Mouse (Mus musculus) hindbrain, postnatal 0 days (tissue): ENCODE data around the gene Ccdc141. TPM values are rescaled to one million over a fixed set of nuclear protein-coding genes. Genes with fewer than 3 reads are reported as not detected.
A peak's percentile ranks its signal among the peaks of the same experiment; 100 is the strongest.

ENCODE experiments used
- ATAC-seq: fragments of 200-750 bp; cut with Nextera tagmentation; 2 replicates; pipeline ENCODE4 v1.8.0; 2017; ENCODE audit warnings: mild to moderate bottlenecking, moderate TSS enrichment, moderate library complexity
- DNase-seq: peaks from one replicate; pipeline ENCODE4 v3.0.0-alpha.2; 2015; ENCODE audit warnings: low spot score
- H3K27ac ChIP-seq: fragments of 300-500 bp; sonication (generic); 2 replicates; pipeline ENCODE4 v1.5.1; 2014; ENCODE audit warnings: mild to moderate bottlenecking
- H3K27me3 ChIP-seq: fragments of 300-500 bp; sonication (generic); 2 replicates; pipeline ENCODE4 v1.6.1; 2014; ENCODE audit warnings: low read length, mixed read lengths; ENCODE audit not compliant: insufficient read depth
- H3K36me3 ChIP-seq: fragments of 300-500 bp; sonication (generic); 2 replicates; pipeline ENCODE4 v1.6.1; 2014; ENCODE audit warnings: low read length, mixed read lengths; ENCODE audit not compliant: insufficient read depth
- H3K4me1 ChIP-seq: fragments of 300-500 bp; sonication (generic); 2 replicates; pipeline ENCODE4 v1.6.1; 2014; ENCODE audit warnings: antibody characterized with exemption, low read length, mixed read lengths; ENCODE audit not compliant: insufficient read depth
- H3K4me2 ChIP-seq: fragments of 300-500 bp; sonication (generic); 2 replicates; pipeline ENCODE4 v1.6.1; 2014; ENCODE audit warnings: low read depth, mild to moderate bottlenecking, low read length, moderate library complexity, mixed read lengths
- H3K4me3 ChIP-seq: fragments of 300-500 bp; sonication (generic); 2 replicates; pipeline ENCODE4 v1.5.1; 2014; ENCODE audit warnings: low read length
- H3K9ac ChIP-seq: fragments of 300-500 bp; sonication (generic); replicated peaks from 2 replicates; pipeline ENCODE4 v1.6.1; 2014; ENCODE audit warnings: mild to moderate bottlenecking, low read length, moderate library complexity, mixed read lengths
- H3K9me3 ChIP-seq: fragments of 300-500 bp; sonication (generic); 2 replicates; pipeline ENCODE4 v1.6.1; 2016; ENCODE audit warnings: low read length, mixed read lengths
- CTCF ChIP-seq: IDR thresholded peaks from 2 replicates; pipeline ENCODE4 v1.5.1; 2016; ENCODE audit warnings: antibody characterized with exemption, control low read depth, low read depth
- WGBS: fragments of 180-500 bp; shearing (Covaris S2); extraction: QIAGEN DNeasy Blood & Tissue Kit; methylation state at CpG from one replicate; pipeline ENCODE4 v1.1.7; 2014; 5-methylcytosine and 5-hydroxymethylcytosine counted together
- polyA plus RNA-seq: library from polyadenylated mRNA; unstranded; fragments of >200 nt; fragmentation: Nextera tagmentation; extraction: Ambion mirVana; gene quantifications from 2 replicates; pipeline ENCODE4 v1.2.1, GENCODE M21; 2015
- total RNA-seq: library from RNA; depleted of rRNA; stranded (reverse); fragments of >200 nt; gene quantifications from 2 replicates; pipeline ENCODE4 v1.2.3, GENCODE M21; 2014

Ccdc141 gene
- total and polyA plus RNA-seq, 2 experiments from 2014 or later = 10.1 to 20.0 TPM

GRCm38 (mm10) chr2:77003148-77003547, 167.3 kb downstream of the Ccdc141 start:
- no peak for TF ChIP-seq CTCF
- ATAC-seq (no peak), DNase-seq (no peak)
- 45% methylated on average over 2 of the region's 2 CpGs for WGBS
- H3K9me3 ChIP-seq = no peaks in the 10 kb centered on the region
- no peaks in the 10 kb centered on the region for H3K4me1 ChIP-seq
- H3K27me3 ChIP-seq = no peaks in the 10 kb centered on the region
- no peak overlapping the region for H3K27ac ChIP-seq
- H3K36me3 ChIP-seq = no peaks in the 10 kb centered on the region
- H3K4me2 ChIP-seq = no peak overlapping the region
- no peak overlapping the region for H3K9ac ChIP-seq
- H3K4me3 ChIP-seq = no peak overlapping the region

GRCm38 (mm10) chr2:76998351-76998750, 172.1 kb downstream of the Ccdc141 start:
- H3K4me3 ChIP-seq = no peak overlapping the region
- H3K4me2 ChIP-seq = no peak overlapping the region
- no peak for DNase-seq
- H3K9me3 ChIP-seq = no peaks in the 10 kb centered on the region
- no peak for TF ChIP-seq CTCF
- no peaks in the 10 kb centered on the region for H3K36me3 ChIP-seq
- no peaks in the 10 kb centered on the region for H3K4me1 ChIP-seq
- 77% methylated on average over 5 of the region's 5 CpGs for WGBS
- H3K27ac ChIP-seq = no peak overlapping the region
- no peaks in the 10 kb centered on the region for H3K27me3 ChIP-seq
- H3K9ac ChIP-seq = no peak overlapping the region
- no peak for ATAC-seq

GRCm38 (mm10) chr2:76992493-76993201, 177.8 kb downstream of the Ccdc141 start:
- 72% methylated on average over 5 of the region's 5 CpGs for WGBS
- ATAC-seq = no peak
- no peak for TF ChIP-seq CTCF

GRCm38 (mm10) chr2:76987317-76987716, 183.1 kb downstream of the Ccdc141 start:
- Histone ChIP-seq H3K36me3 (no peaks in the 10 kb centered on the region), H3K9me3 (no peaks in the 10 kb centered on the region), H3K27ac (no peak overlapping the region), H3K9ac (no peak overlapping the region), H3K4me2 (no peak overlapping the region), H3K4me3 (no peak overlapping the region), H3K4me1 (no peaks in the 10 kb centered on the region), H3K27me3 (no peaks in the 10 kb centered on the region)
- ATAC-seq = no peak
- no peak for TF ChIP-seq CTCF
- 91% methylated on average over 4 of the region's 4 CpGs for WGBS
- DNase-seq = no peak

More at GRCm38 (mm10) chr2:76992493-76993201, 177.8 kb downstream of the Ccdc141 start:
- no peak for DNase-seq
- Histone ChIP-seq H3K27me3 (no peaks in the 10 kb centered on the region), H3K9ac (no peak overlapping the region), H3K4me2 (no peak overlapping the region), H3K4me3 (no peak overlapping the region), H3K36me3 (no peaks in the 10 kb centered on the region), H3K4me1 (no peaks in the 10 kb centered on the region), H3K27ac (no peak overlapping the region), H3K9me3 (no peaks in the 10 kb centered on the region)

- DNase-seq = peak; percentile 27
- ATAC-seq = no peak
- Histone ChIP-seq H3K4me2 (no peak overlapping the region), H3K27ac (no peak overlapping the region), H3K27me3 (no peaks in the 10 kb centered on the region), H3K9ac (no peak overlapping the region), H3K4me1 (no peaks in the 10 kb centered on the region), H3K36me3 (no peaks in the 10 kb centered on the region), H3K4me3 (no peak overlapping the region), H3K9me3 (no peaks in the 10 kb centered on the region)
- no peak for TF ChIP-seq CTCF
- WGBS = 75% methylated on average over 5 of the region's 5 CpGs
Observed at GRCm38 (mm10) chr2:76984384-76984783, 186.1 kb downstream of the Ccdc141 start.

- DNase-seq = no peak
- Histone ChIP-seq H3K9me3 (no peaks in the 10 kb centered on the region), H3K4me2 (no peak overlapping the region), H3K4me1 (no peaks in the 10 kb centered on the region), H3K27me3 (no peaks in the 10 kb centered on the region), H3K27ac (no peak overlapping the region), H3K4me3 (no peak overlapping the region), H3K9ac (no peak overlapping the region), H3K36me3 (no peaks in the 10 kb centered on the region)
- TF ChIP-seq CTCF = no peak
- WGBS = 67% methylated on average over 5 of the region's 5 CpGs
- no peak for ATAC-seq
Observed at GRCm38 (mm10) chr2:76983601-76984000, 186.8 kb downstream of the Ccdc141 start.

GRCm38 (mm10) chr2:76982391-76983145, 187.9 kb downstream of the Ccdc141 start, which contains the start of gene Ttn:
Gene Ttn, minus strand, starts transcription at chr2:76982547.
- TF ChIP-seq CTCF = no peak
- DNase-seq = no peak
- Histone ChIP-seq H3K27ac (no peak within 1 kb of the TSS), H3K9ac (no peak within 1 kb of the TSS), H3K27me3 (no peaks in the 10 kb centered on the region), H3K4me1 (no peaks in the 10 kb centered on the region), H3K9me3 (no peaks in the 10 kb centered on the region), H3K4me2 (no peak within 1 kb of the TSS), H3K4me3 (no peak within 1 kb of the TSS), H3K36me3 (no peaks in the 10 kb centered on the region)
- WGBS = 88% methylated on average over 18 of the region's 18 CpGs
- ATAC-seq = no peak
